Mouse (Mus musculus) lung, postnatal 0 days (tissue): Measurements from ENCODE around the gene Gstp1.

Experiments
- CTCF ChIP-seq: IDR thresholded peaks from 2 replicates; pipeline ENCODE4 v1.5.1; 2016; ENCODE audit warnings: antibody characterized with exemption, mild to moderate bottlenecking
- EP300 ChIP-seq: IDR thresholded peaks from 2 replicates; pipeline ENCODE4 v1.6.1; 2016; ENCODE audit warnings: antibody characterized with exemption, mild to moderate bottlenecking, control low read depth

- TF ChIP-seq EP300 (no peak), CTCF (peak; percentile 89)
These were observed 37.5 kb downstream of the Gstp1 start, which contains the start of the genes Nudt8 and Gm49405 for GRCm38 (mm10) chr19:4000119-4000900.
